Mouse (Mus musculus) liver, embryonic 16.5 days (tissue): ENCODE data around the gene Utf1. TPM values are rescaled to one million over a fixed set of nuclear protein-coding genes. Genes with fewer than 3 reads are reported as not detected.

ENCODE experiments used
- ATAC-seq: fragments of 200-750 bp; cut with Nextera tagmentation; 2 replicates; pipeline ENCODE4 v1.8.0; 2017; ENCODE audit warnings: low read depth, mild to moderate bottlenecking, moderate number of reproducible peaks, moderate library complexity
- H3K27ac ChIP-seq: fragments of 300-500 bp; sonication (generic); 2 replicates; pipeline ENCODE4 v1.5.1; 2014; ENCODE audit warnings: mild to moderate bottlenecking, low read length
- H3K27me3 ChIP-seq: fragments of 300-500 bp; sonication (generic); 2 replicates; pipeline ENCODE4 v1.6.1; 2014; ENCODE audit warnings: low read depth, low read length, mixed read lengths; ENCODE audit not compliant: control insufficient read depth, insufficient read depth
- H3K36me3 ChIP-seq: fragments of 300-500 bp; sonication (generic); 2 replicates; pipeline ENCODE4 v1.6.1; 2014; ENCODE audit warnings: mild to moderate bottlenecking; ENCODE audit not compliant: control insufficient read depth, insufficient read depth
- H3K4me1 ChIP-seq: fragments of 300-500 bp; sonication (generic); 2 replicates; pipeline ENCODE4 v1.6.1; 2014; ENCODE audit warnings: low read depth, low read length, mixed read lengths; ENCODE audit not compliant: control insufficient read depth
- H3K4me2 ChIP-seq: fragments of 300-500 bp; sonication (generic); 2 replicates; pipeline ENCODE4 v1.6.1; 2014; ENCODE audit warnings: low read depth, low read length, mixed read lengths
- H3K4me3 ChIP-seq: fragments of 300-500 bp; sonication (generic); 2 replicates; pipeline ENCODE4 v1.5.1; 2014; ENCODE audit warnings: low read depth, mild to moderate bottlenecking, low read length
- H3K9ac ChIP-seq: fragments of 300-500 bp; sonication (generic); 2 replicates; pipeline ENCODE4 v1.6.1; 2014; ENCODE audit warnings: low read depth, low read length
- H3K9me3 ChIP-seq: fragments of 300-500 bp; sonication (generic); replicated peaks from 2 replicates; pipeline ENCODE4 v1.6.1; 2016; ENCODE audit warnings: low read length; ENCODE audit not compliant: control insufficient read depth
- WGBS: fragments of 180-500 bp; shearing (Covaris S2); extraction: QIAGEN DNeasy Blood & Tissue Kit; methylation state at CpG from one replicate; pipeline ENCODE4 v1.1.7; 2014; ENCODE audit not compliant: insufficient replicate concordance; 5-methylcytosine and 5-hydroxymethylcytosine counted together
- microRNA counts: library from miRNA; unstranded; fragments of <30 nt; microRNA quantifications from one replicate; lab custom pipeline; 2016
- microRNA-seq: library from miRNA; unstranded; fragments of <30 nt; microRNA quantifications from one replicate; pipeline ENCODE4, GENCODE M21; 2016
- polyA plus RNA-seq: library from polyadenylated mRNA; unstranded; fragments of >200 nt; fragmentation: Nextera tagmentation; extraction: Ambion mirVana; gene quantifications from 2 replicates; pipeline ENCODE4 v1.2.1, GENCODE M21; 2015

Gene Utf1
- polyA plus RNA-seq, 1 experiment from 2014 or later, result not detected

- peaks cover 18% of the 10 kb centered on the region for H3K36me3 ChIP-seq
- no peak overlapping the region for H3K4me2 ChIP-seq
- no peak for ATAC-seq
- 57% methylated on average over 4 of the region's 4 CpGs for WGBS
- H3K27ac ChIP-seq, result no peak overlapping the region
- no peaks in the 10 kb centered on the region for H3K27me3 ChIP-seq
- peaks cover 2% of the 10 kb centered on the region; the same call in 1 of the 2 replicates for H3K4me1 ChIP-seq
- no peak overlapping the region for H3K9ac ChIP-seq
- no peaks in the 10 kb centered on the region for H3K9me3 ChIP-seq
- H3K4me3 ChIP-seq, result no peak overlapping the region
Measured at GRCm38 (mm10) chr7:139994202-139994601, 50.6 kb downstream of the Utf1 start.

GRCm38 (mm10) chr7:139994676-139995075, 51.1 kb downstream of the Utf1 start:
- Histone ChIP-seq H3K4me3 (no peak overlapping the region), H3K36me3 (peaks cover 20% of the 10 kb centered on the region), H3K27me3 (no peaks in the 10 kb centered on the region), H3K9ac (no peak overlapping the region), H3K27ac (no peak overlapping the region), H3K4me2 (no peak overlapping the region), H3K9me3 (no peaks in the 10 kb centered on the region), H3K4me1 (peaks cover 2% of the 10 kb centered on the region; the same call in 1 of the 2 replicates)
- 19% methylated on average over 3 of the region's 3 CpGs for WGBS
- no peak for ATAC-seq

MicroRNAs within 50 kb of the gene (microRNA counts, 519-probe panel; counts per million panel counts)
- microRNA mmu-miR-202-3p (lab: Ali Mortazavi, UCI) (2,180 counts per million, percentile 36 among the panel's probes with 10 or more counts), microRNA mmu-miR-202-5p (lab: Ali Mortazavi, UCI) (2,443 counts per million, percentile 63 among the panel's probes with 10 or more counts)

Small RNA genes lying within 50 kb of the gene (microRNA-seq; reads per million reads assigned to microRNA genes)
- not detected for gene Mir202
- not detected for gene Mir7062
- not detected for gene mmu-mir-7686

Other genes with a start within 250 kb of the Utf1 start
- 0.12 TPM in 1 of 2 replicates, not detected in the other for gene Adgra1, start 109.6 kb upstream of the Utf1 start, polyA plus RNA-seq
- gene Kndc1, start 49.1 kb upstream of the Utf1 start, polyA plus RNA-seq, result not detected in 2 replicates
- gene 6430531B16Rik, start 35.0 kb downstream of the Utf1 start, polyA plus RNA-seq, result not detected in 2 replicates
- gene Adam8, start 48.8 kb downstream of the Utf1 start, polyA plus RNA-seq, result 1.6 and 1.8 TPM in 2 replicates
- 15.5 and 16.5 TPM in 2 replicates for gene Zfp511, start 92.6 kb downstream of the Utf1 start, polyA plus RNA-seq
- 22.2 and 23.3 TPM in 2 replicates for gene Tubgcp2, start 92.9 kb downstream of the Utf1 start, polyA plus RNA-seq
- gene Msx3, start 105.3 kb downstream of the Utf1 start, polyA plus RNA-seq, result not detected in 2 replicates
- gene Caly, start 138.8 kb downstream of the Utf1 start, polyA plus RNA-seq, result not detected in 2 replicates
- gene Prap1, start 149.6 kb downstream of the Utf1 start, polyA plus RNA-seq, result 9.5 TPM in 1 of 2 replicates, not detected in the other
- gene Fuom, start 158.7 kb downstream of the Utf1 start, polyA plus RNA-seq, result 8.4 and 11.6 TPM in 2 replicates
- gene Paox, start 172.0 kb downstream of the Utf1 start, polyA plus RNA-seq, result 11.0 and 14.3 TPM in 2 replicates
- gene Echs1, start 172.7 kb downstream of the Utf1 start, polyA plus RNA-seq, result 122 and 131 TPM in 2 replicates
- gene Mtg1, start 193.8 kb downstream of the Utf1 start, polyA plus RNA-seq, result 13.0 and 13.1 TPM in 2 replicates
- not detected in 2 replicates for gene Sprn, start 211.1 kb downstream of the Utf1 start, polyA plus RNA-seq
- gene Olfr522, start 221.0 kb downstream of the Utf1 start, polyA plus RNA-seq, result not detected in 2 replicates
- gene Olfr523, start 229.4 kb downstream of the Utf1 start, polyA plus RNA-seq, result not detected in 2 replicates